Mouse (Mus musculus): ENCODE results near the gene Vmn1r167.
"Not testable (repeated sequence)": the region's sequence is repeated elsewhere in the genome, so short reads cannot be mapped to it uniquely, and the experiment has no call there.

GRCm38 (mm10) chr7:23470832-23471231 is 36.2 kb downstream of the Vmn1r167 start:
- TF ChIP-seq CTCF (IDR thresholded peaks at IDR 0.05; ENCODE audit: low read depth, low read length); GATA2 (IDR thresholded peaks at IDR 0.05; ENCODE audit: borderline replicate concordance, low read depth, low read length): not testable (repeated sequence)
